Mouse (Mus musculus) midbrain, postnatal 0 days (tissue): Measurements from ENCODE around the gene Cers6. TPM values are rescaled to one million over a fixed set of nuclear protein-coding genes. Genes with fewer than 3 reads are reported as not detected.

Source experiments
- ATAC-seq: fragments of 200-750 bp; cut with Nextera tagmentation; 2 replicates; pipeline ENCODE4 v1.8.0; 2017; ENCODE audit warnings: moderate number of reproducible peaks, mild to moderate bottlenecking, moderate TSS enrichment, moderate library complexity; ENCODE audit not compliant: low FRiP score
- DNase-seq: peaks from one replicate; pipeline ENCODE4 v3.0.0-alpha.2; 2015; ENCODE audit warnings: low spot score
- H3K27ac ChIP-seq: fragments of 300-500 bp; sonication (generic); 2 replicates; pipeline ENCODE4 v1.5.1; 2014; ENCODE audit warnings: low read depth, mild to moderate bottlenecking, low read length, mixed read lengths
- H3K27me3 ChIP-seq: fragments of 300-500 bp; sonication (generic); 2 replicates; pipeline ENCODE4 v1.6.1; 2014; ENCODE audit warnings: low read length, control low read depth, mixed read lengths; ENCODE audit not compliant: insufficient read depth
- H3K36me3 ChIP-seq: fragments of 300-500 bp; sonication (generic); 2 replicates; pipeline ENCODE4 v1.6.1; 2014; ENCODE audit warnings: low read length, control low read depth, mixed read lengths; ENCODE audit not compliant: insufficient read depth
- H3K4me1 ChIP-seq: fragments of 300-500 bp; sonication (generic); 2 replicates; pipeline ENCODE4 v1.6.1; 2014; ENCODE audit warnings: mild to moderate bottlenecking, control low read depth, antibody characterized with exemption, low read length, mixed read lengths; ENCODE audit not compliant: insufficient read depth
- H3K4me2 ChIP-seq: fragments of 300-500 bp; sonication (generic); 2 replicates; pipeline ENCODE4 v1.6.1; 2014; ENCODE audit warnings: low read depth, mild to moderate bottlenecking, low read length, mixed read lengths; ENCODE audit not compliant: poor library complexity, severe bottlenecking
- H3K4me3 ChIP-seq: fragments of 300-500 bp; sonication (generic); 2 replicates; pipeline ENCODE4 v1.5.1; 2014; ENCODE audit warnings: low read depth, mild to moderate bottlenecking, low read length, moderate library complexity
- H3K9ac ChIP-seq: fragments of 300-500 bp; sonication (generic); replicated peaks from 2 replicates; pipeline ENCODE4 v1.6.1; 2014; ENCODE audit warnings: mild to moderate bottlenecking, low read length, moderate library complexity, mixed read lengths; ENCODE audit not compliant: poor library complexity, severe bottlenecking
- H3K9me3 ChIP-seq: fragments of 300-500 bp; sonication (generic); 2 replicates; pipeline ENCODE4 v1.6.1; 2016; ENCODE audit warnings: low read length, control low read depth
- CTCF ChIP-seq: IDR thresholded peaks from 2 replicates; pipeline ENCODE4 v1.5.1; 2016; ENCODE audit warnings: antibody characterized with exemption, mild to moderate bottlenecking
- WGBS: fragments of 180-500 bp; shearing (Covaris S2); extraction: QIAGEN DNeasy Blood & Tissue Kit; methylation state at CpG from one replicate; pipeline ENCODE4 v1.1.7; 2014; 5-methylcytosine and 5-hydroxymethylcytosine counted together
- polyA plus RNA-seq: library from polyadenylated mRNA; unstranded; fragments of >200 nt; fragmentation: Nextera tagmentation; extraction: Ambion mirVana; gene quantifications from 2 replicates; pipeline ENCODE4 v1.2.1, GENCODE M21; 2015
- total RNA-seq: library from RNA; depleted of rRNA; stranded (reverse); fragments of >200 nt; gene quantifications from 2 replicates; pipeline ENCODE4 v1.2.3, GENCODE M21; 2014

The Cers6 gene
- total and polyA plus RNA-seq, 2 experiments from 2014 or later: 29.8 to 57.1 TPM

GRCm38 (mm10) chr2:69099147-69099546 lies 237.9 kb downstream of the Cers6 start:
- DNase-seq (no peak), ATAC-seq (no peak)
- H3K36me3 ChIP-seq: no peaks in the 10 kb centered on the region
- TF ChIP-seq CTCF: no peak
- H3K4me2 ChIP-seq: no peak overlapping the region
- no peak overlapping the region for H3K4me3 ChIP-seq
- H3K9ac ChIP-seq: no peak overlapping the region
- H3K4me1 ChIP-seq: no peaks in the 10 kb centered on the region; the same call in 1 of the 2 replicates
- 88% methylated on average over 7 of the region's 7 CpGs for WGBS
- H3K9me3 ChIP-seq: no peaks in the 10 kb centered on the region
- no peaks in the 10 kb centered on the region for H3K27me3 ChIP-seq
- H3K27ac ChIP-seq: no peak overlapping the region

- Histone ChIP-seq H3K9me3 (no peaks in the 10 kb centered on the region), H3K27me3 (no peaks in the 10 kb centered on the region), H3K36me3 (no peaks in the 10 kb centered on the region), H3K9ac (no peak overlapping the region), H3K27ac (no peak overlapping the region), H3K4me2 (no peak overlapping the region), H3K4me3 (no peak overlapping the region), H3K4me1 (no peaks in the 10 kb centered on the region; the same call in 1 of the 2 replicates)
- ATAC-seq (0 out of 2 replicates have a peak, but pooled peaks have one; percentile 52), DNase-seq (peak; percentile 67)
- WGBS: 21% methylated on average over 3 of the region's 3 CpGs
- peak; percentile 83 for TF ChIP-seq CTCF
Measured at GRCm38 (mm10) chr2:69100706-69101105, 239.5 kb downstream of the Cers6 start.

- no peak for DNase-seq
- H3K27ac ChIP-seq: no peak overlapping the region
- H3K36me3 ChIP-seq: no peaks in the 10 kb centered on the region; the same call in 1 of the 2 replicates
- no peak overlapping the region for H3K4me2 ChIP-seq
- H3K9me3 ChIP-seq: no peaks in the 10 kb centered on the region
- no peak for ATAC-seq
- H3K4me1 ChIP-seq: no peaks in the 10 kb centered on the region
- H3K9ac ChIP-seq: no peak overlapping the region
- TF ChIP-seq CTCF: no peak
- 80% methylated on average over 3 of the region's 3 CpGs for whole genome bisulfite sequencing
- H3K27me3 ChIP-seq: no peaks in the 10 kb centered on the region
- H3K4me3 ChIP-seq: no peak overlapping the region
Measured at GRCm38 (mm10) chr2:69103526-69103925, 242.3 kb downstream of the Cers6 start.

- TF ChIP-seq CTCF: no peak
- no peak for DNase-seq
- Histone ChIP-seq H3K27ac (no peak overlapping the region), H3K27me3 (no peaks in the 10 kb centered on the region), H3K4me3 (no peak overlapping the region), H3K9me3 (no peaks in the 10 kb centered on the region), H3K9ac (no peak overlapping the region), H3K4me2 (no peak overlapping the region), H3K36me3 (no peaks in the 10 kb centered on the region; the same call in 1 of the 2 replicates), H3K4me1 (no peaks in the 10 kb centered on the region)
- WGBS: 49% methylated on average over 10 of the region's 10 CpGs
- ATAC-seq: no peak
Measured at GRCm38 (mm10) chr2:69104511-69105145, 243.4 kb downstream of the Cers6 start.

GRCm38 (mm10) chr2:69109246-69109645 lies 248.0 kb downstream of the Cers6 start:
- Histone ChIP-seq H3K36me3 (no peaks in the 10 kb centered on the region; the same call in 1 of the 2 replicates), H3K27ac (no peak overlapping the region), H3K4me1 (no peaks in the 10 kb centered on the region), H3K4me3 (no peak overlapping the region), H3K27me3 (no peaks in the 10 kb centered on the region), H3K4me2 (no peak overlapping the region), H3K9me3 (no peaks in the 10 kb centered on the region), H3K9ac (no peak overlapping the region)
- DNase-seq (no peak), ATAC-seq (no peak)
- TF ChIP-seq CTCF: no peak
- 80% methylated on average over 5 of the region's 5 CpGs for WGBS

GRCm38 (mm10) chr2:69109710-69110109 lies 248.5 kb downstream of the Cers6 start:
- ATAC-seq: no peak
- peak; percentile 24 for DNase-seq

More at GRCm38 (mm10) chr2:69109710-69110109, 248.5 kb downstream of the Cers6 start:
- WGBS: 54% methylated on average over 7 of the region's 7 CpGs
- Histone ChIP-seq H3K4me3 (no peak overlapping the region), H3K9me3 (no peaks in the 10 kb centered on the region), H3K36me3 (no peaks in the 10 kb centered on the region; the same call in 1 of the 2 replicates), H3K4me2 (no peak overlapping the region), H3K27ac (no peak overlapping the region), H3K27me3 (no peaks in the 10 kb centered on the region), H3K9ac (no peak overlapping the region), H3K4me1 (no peaks in the 10 kb centered on the region)
- TF ChIP-seq CTCF: no peak
